ENCODE assay signal across 14 mouse cellular contexts in the genomic region with DNA sequence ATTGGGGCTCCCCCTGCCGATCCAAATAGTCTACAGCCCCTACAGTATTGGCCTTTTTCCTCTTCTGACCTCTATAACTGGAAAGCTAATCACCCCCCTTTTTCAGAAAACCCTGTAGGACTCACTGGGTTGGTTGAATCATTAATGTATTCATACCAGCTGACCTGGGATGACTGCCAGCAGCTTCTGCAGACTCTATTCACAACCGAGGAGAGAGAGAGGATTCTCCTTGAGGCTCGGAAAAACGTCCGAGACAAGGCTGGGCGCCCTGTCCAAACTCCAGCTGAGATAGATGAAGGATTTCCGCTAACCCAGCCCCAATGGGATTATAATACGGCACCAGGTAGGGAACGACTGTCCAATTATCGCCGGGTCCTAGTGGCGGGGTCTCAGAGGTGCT. TPM values are rescaled to one million over a fixed set of nuclear protein-coding genes. Genes with fewer than 3 reads are reported as not detected.
A peak's percentile ranks its signal among the peaks of the same experiment; 100 is the strongest.
DNase-seq lines count a peak whose midpoint lies in the region.
"Not testable (repeated sequence)": the region's sequence is repeated elsewhere in the genome, so short reads cannot be mapped to it uniquely, and the experiment has no call there.
"Had no signal": no experiment of that assay in that cellular context is flagged by ENCODE, and none has a peak within 500 bp of the region (broad histone marks: within the 10 kb centered on the region; RNA-seq: fewer than 3 reads in every experiment).

No protein-coding gene starts in this region.

- intact Hi-C loops in left cerebral cortex, postnatal 4 days (cut with DNase I): not testable (repeated sequence)

- DNase-seq in cerebellum, postnatal 10 days: peak; percentile 41 to 45
- peak; percentile 79 for DNase-seq in heart, adult 11 months
- DNase-seq in kidney, adult 18-20 months: peak; percentile 58
- DNase-seq in kidney, adult 8-10 months: peak; percentile 65 to 77
- peak; percentile 59 to 69 for DNase-seq in kidney, postnatal 25 days
- peak; percentile 25 for DNase-seq in left cerebral cortex, postnatal 4 days

RNA-seq across cellular contexts. Expression of a gene that starts 19.4 kb away (rescaled TPM):
- total RNA-seq in left cerebral cortex, postnatal 4 days (2021): not detected
- total RNA-seq: adrenal gland, postnatal 10 days; ES-E14; forebrain, postnatal 0 days; MEL had no signal

RNA-seq across cellular contexts. Expression of a gene that starts 27.1 kb away (rescaled TPM):
- total RNA-seq in left cerebral cortex, postnatal 4 days (2021): not detected
- total RNA-seq: adrenal gland, adult 2 months; adrenal gland, postnatal 10 days; adrenal gland, postnatal 25 days; adrenal gland, postnatal 4 days; common myeloid progenitor, adult 5-6 weeks; ES-E14; forebrain, postnatal 0 days; MEL had no signal

RNA-seq across cellular contexts. Expression of a gene that starts 43.9 kb away (rescaled TPM):
- total RNA-seq in left cerebral cortex, postnatal 4 days (2021): not detected
- total RNA-seq: forebrain, postnatal 0 days had no signal

RNA-seq across cellular contexts. Expression of a gene that starts 59.3 kb away (rescaled TPM):
- not detected for total RNA-seq in left cerebral cortex, postnatal 4 days (2021)
- total RNA-seq: adrenal gland, postnatal 10 days; adrenal gland, postnatal 25 days; common myeloid progenitor, adult 5-6 weeks; forebrain, postnatal 0 days; MEL had no signal

RNA-seq across cellular contexts. Expression of a gene that starts 59.5 kb away (rescaled TPM):
- 1 to 10 TPM; 3.5 to 4.1 TPM for total RNA-seq in left cerebral cortex, postnatal 4 days (2021)

Comparison
In these comparisons a context has a peak if more than half of its experiments do, and no peak if none do; other contexts are left out.
1. Peak in every context shown above with its lines: DNase-seq.
2. DNase-seq: peak in every context shown above with its lines; median percentile 79 in heart, adult 11 months; 71 in kidney, adult 8-10 months; 64 in kidney, postnatal 25 days; 58 in kidney, adult 18-20 months; 43 in cerebellum, postnatal 10 days; 25 in left cerebral cortex, postnatal 4 days.